Mouse (Mus musculus): ENCODE data around the gene Pde4dip.

GRCm38 (mm10) chr3:97752901-97753300, 135.6 kb downstream of the Pde4dip start:
- TF ChIP-seq GATA1 (IDR thresholded peaks at IDR 0.05; ENCODE audit: low read length) (no peak), TAL1 (IDR thresholded peaks at IDR 0.05; ENCODE audit: low read length) (no peak)

Data from erythroblast, embryonic 14.5 days (primary cell).